Mouse (Mus musculus) right cerebral cortex, postnatal 4 days (tissue): ENCODE data around the gene Fkbp10.
A peak's percentile ranks its signal among the peaks of the same experiment; 100 is the strongest.

Source experiments
- DNase-seq: peaks from one replicate; pipeline ENCODE4 v3.0.0-alpha.2; 2022

Gene Fkbp10

DNA sequence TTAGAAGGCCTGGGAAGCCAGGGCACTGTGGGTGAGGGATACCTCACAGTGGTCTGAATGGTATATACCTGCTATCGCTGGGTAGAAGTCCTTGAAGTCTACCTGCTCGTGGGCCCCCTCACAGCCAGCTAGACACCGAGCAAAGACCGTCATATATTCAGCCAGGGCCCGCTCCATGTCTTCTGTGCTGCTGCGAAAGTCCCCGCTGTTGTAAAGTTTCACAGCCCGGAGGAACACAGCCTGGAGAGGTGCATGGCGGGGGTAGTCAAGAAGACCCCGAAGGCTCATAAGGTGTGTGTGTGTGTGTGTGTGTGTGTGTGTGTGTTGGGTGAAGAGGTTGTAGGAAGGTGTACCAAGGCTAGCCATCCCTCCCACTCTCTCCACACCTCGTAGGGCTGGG lies 2.0 kb upstream of the Fkbp10 start:
- DNase-seq: no peak

- DNase-seq: peak; percentile 70
Measured at GRCm38 (mm10) chr11:100414021-100414913, 1.2 kb upstream of the Fkbp10 start, which contains the start of gene P3h4. TSS of gene P3h4 (minus strand) at chr11:100414836.

GRCm38 (mm10) chr11:100421537-100421936 lies 6.0 kb downstream of the Fkbp10 start:
- DNase-seq: no peak

- DNase-seq: no peak
Measured at GRCm38 (mm10) chr11:100423836-100424235, 8.3 kb downstream of the Fkbp10 start.

DNA sequence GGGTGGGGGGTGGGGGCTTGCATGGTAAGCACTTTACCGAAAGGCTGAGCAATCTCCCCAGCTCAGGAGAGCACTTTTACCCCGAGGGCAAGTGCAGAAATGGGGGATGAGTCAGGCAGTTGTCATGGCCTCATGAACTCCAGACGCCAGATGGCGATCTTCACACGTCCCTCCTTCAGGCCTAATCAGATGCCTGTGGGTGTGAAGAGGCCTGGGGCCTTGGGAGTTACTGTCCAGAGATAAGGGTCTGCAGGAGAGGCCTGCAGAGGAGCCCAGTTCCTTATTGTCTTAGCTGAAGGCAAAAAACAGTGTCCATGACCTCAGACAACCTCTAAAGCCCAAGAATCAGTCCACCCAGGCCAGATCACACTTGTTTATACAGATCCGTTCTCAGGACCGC lies 10.4 kb downstream of the Fkbp10 start:
- DNase-seq: peak; percentile 70

- no peak for DNase-seq
Measured at GRCm38 (mm10) chr11:100426820-100427219, 11.3 kb downstream of the Fkbp10 start.

DNA sequence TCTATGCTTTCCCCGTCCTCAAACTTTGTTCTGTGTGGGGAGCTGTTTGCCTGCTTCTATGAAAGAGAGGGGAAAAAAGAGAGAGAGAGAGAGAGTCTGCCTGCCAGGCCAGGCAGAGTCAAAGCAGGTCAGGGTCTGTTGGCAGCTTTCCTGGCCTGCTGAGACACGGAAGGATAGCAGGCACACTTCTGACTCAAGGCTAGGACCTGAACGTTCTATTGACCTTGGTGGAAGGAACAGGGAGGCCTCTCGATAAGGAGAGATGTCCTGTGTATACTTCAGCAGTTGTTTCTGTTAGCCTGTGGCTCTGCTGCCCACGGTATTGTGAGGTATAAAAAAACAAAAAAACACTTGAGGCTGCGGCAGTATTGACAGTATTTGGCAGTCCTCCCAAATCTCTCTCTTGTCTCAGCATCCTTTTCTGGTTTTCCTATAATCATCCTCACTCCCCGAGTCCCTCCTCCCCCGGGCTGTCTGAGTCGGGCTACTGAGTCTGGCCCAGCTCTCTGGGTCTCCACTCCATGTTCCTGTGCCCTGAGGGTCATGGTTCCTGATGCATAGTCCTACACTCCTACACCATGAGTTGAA lies 13.2 kb downstream of the Fkbp10 start:
- peak; percentile 27 for DNase-seq

DNA sequence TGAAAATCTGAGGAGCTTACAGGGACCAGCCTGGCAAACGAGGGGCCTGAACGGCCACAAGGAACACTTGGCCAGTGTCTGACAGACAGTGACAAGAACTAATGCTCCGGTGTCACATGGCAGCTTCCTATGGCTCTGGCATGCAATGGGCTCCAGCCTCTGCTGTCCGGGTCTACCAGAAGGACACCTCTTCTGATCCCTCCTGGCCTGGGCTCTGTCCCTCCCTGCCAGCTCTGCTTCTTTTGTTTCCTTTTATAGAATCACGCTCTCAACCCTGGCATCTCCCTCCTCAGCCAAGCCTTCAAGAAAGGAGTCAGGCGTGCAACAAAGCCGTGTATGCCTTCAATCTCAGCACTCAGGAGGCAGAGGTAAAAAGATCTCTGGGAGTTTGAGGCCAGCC lies 14.6 kb downstream of the Fkbp10 start:
- DNase-seq: no peak

- DNase-seq: no peak
Measured at GRCm38 (mm10) chr11:100432002-100432401, 16.5 kb downstream of the Fkbp10 start.

- no peak for DNase-seq
Measured at GRCm38 (mm10) chr11:100435678-100436246, 20.3 kb downstream of the Fkbp10 start.

GRCm38 (mm10) chr11:100437901-100438300 lies 22.4 kb downstream of the Fkbp10 start:
- no peak for DNase-seq

DNA sequence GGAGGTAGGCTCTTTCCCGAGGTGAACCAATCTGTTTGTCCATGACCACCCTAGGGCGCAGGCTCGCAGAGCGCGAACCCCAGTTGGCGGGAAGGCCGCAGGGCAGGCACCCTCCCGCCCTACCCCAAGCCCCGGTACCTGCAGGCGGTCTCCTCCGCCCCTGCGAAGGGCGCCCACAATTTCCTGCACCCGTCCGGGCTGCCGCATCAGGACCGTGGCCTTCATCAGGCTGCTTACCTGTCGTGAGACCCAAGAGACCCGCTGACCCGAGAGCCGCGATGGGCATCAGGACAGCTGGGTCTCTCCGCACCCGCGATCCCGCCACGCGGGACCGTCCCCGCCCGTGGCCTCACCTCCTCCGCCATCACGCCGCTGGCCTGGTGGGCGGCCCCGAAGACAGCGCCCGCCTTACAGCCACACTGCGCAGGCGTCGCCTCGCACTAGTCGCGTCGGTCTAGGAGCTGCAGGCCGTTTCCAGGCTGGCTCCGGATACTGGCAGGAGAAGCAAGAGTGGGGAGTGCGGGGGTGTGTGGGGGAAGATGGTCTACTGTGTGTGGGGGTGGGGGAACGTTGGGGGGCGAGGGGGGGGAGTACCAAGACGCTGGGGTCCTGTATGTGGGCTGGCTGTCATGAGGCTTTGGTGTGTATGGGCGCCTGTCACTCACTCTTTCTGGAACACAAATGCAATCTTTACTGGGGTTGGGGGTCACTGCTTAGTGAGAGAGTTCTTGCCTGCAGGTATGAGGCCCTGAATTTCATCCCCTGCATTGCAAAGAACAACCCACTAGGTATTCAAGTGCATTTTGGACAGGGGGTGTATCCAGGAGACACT lies 25.4 kb downstream of the Fkbp10 start:
- DNase-seq: peak; percentile 85

- no peak for DNase-seq
Measured at GRCm38 (mm10) chr11:100441797-100442196, 26.3 kb downstream of the Fkbp10 start, which contains the start of the genes Nt5c3b and Klhl10. TSS of gene Nt5c3b (minus strand) at chr11:100441808. TSS of gene Klhl10 (plus strand) at chr11:100441917.

- DNase-seq: no peak
Measured at GRCm38 (mm10) chr11:100442625-100443024, 27.1 kb downstream of the Fkbp10 start.

DNA sequence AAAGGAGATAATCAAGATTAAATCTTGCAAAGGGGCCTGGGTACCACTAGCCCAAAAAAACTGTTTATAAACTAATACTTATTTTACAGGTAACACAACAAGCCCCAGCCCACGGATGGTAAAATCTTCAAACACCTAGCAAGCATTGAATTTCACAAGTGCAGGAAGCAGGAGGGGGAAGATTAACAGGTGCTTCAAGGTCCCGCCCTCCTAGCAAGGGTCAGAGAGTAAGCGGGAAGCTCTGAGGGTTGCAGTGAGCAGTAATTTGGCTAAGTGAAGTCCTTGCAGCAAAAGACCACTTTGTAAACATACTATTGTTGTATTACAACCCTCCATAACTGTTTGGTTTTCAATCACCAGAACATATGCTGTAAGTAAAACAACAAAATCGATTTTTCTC lies 41.8 kb downstream of the Fkbp10 start:
- no peak for DNase-seq

DNA sequence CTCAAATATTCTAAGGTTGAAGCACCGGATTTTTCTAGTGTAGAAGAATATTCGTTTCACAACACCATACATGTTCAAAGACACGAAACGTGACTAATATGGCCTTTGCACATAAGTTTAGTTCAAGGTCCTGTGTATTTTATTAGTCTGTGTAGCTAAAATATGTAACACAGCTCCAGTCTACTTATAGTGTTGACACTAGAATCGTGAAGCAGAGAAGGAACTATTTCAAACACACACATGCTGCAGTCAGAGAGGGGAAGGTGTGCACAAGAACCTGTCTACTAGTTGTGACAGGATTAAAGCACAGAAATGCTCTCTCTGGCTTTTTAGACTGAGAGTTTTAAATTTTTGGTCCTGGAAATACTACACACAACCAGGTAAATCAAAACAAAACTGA lies 42.2 kb downstream of the Fkbp10 start:
- DNase-seq: no peak

GRCm38 (mm10) chr11:100462699-100463098 lies 47.2 kb downstream of the Fkbp10 start:
- no peak for DNase-seq

DNA sequence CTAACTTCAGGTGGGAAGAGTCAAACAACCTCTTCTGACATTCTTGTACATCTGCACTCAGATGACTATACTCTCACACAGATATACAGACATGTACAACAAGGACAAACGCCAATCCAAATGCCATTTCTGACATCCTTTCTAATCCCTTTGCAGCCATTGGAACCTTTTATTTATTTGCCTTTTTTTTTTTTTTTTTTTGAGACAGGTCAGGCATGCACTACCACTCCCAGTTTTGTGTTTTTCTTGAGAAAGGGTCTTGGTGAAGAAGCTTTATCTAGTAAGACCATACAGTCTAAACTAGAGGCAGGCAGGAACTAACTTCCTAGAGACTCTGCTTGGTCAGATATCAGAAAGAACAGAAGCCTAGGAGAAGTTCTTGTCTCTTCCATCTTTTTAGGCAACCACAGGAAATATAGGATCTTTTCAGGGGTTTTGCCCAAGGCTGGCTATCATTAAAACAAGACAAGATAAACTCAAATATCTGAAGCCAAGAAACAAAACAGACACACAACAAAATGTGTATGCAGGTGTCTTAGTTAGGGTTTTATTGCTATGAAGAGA lies 49.8 kb downstream of the Fkbp10 start:
- DNase-seq: no peak

DNA sequence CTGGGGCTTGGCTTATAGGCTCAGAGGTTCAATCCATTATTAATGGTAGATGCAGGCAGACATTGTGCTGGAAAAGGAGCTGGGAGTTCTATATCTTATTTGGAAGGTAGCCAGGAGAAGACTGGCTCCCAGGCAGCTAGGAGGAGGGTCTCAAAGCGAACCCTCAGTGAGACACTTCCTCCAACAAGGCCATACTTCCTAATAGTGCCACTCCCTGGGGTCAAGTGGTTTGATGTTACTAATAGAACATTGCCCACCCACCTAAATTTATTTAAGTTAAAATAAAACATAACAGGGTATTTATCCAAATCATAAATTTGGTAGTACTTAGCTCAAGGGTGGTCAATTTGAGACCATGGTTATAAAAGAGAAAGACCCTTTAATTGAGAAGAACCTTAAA lies 50.3 kb downstream of the Fkbp10 start:
- DNase-seq: no peak

- DNase-seq: no peak
Measured at GRCm38 (mm10) chr11:100471352-100472196, 56.1 kb downstream of the Fkbp10 start.

- DNase-seq: peak; percentile 89
Measured at GRCm38 (mm10) chr11:100472197-100472934, 56.9 kb downstream of the Fkbp10 start, which contains the start of gene Klhl11. TSS of gene Klhl11 (minus strand) at chr11:100472741.
